Mouse (Mus musculus): ENCODE results near the gene Ubac2.

Gene Ubac2

GRCm38 (mm10) chr14:121949897-121950296 is 71.5 kb downstream of the Ubac2 start:
- DNase-seq (ENCODE audit: low spot score): no peak

- no peak for DNase-seq (ENCODE audit: low spot score)
Measured at GRCm38 (mm10) chr14:121951399-121952045, 73.1 kb downstream of the Ubac2 start.

- DNase-seq (ENCODE audit: low spot score): no peak
Measured at GRCm38 (mm10) chr14:121952046-121952400, 73.6 kb downstream of the Ubac2 start.

- DNase-seq (ENCODE audit: low spot score): no peak
Measured at GRCm38 (mm10) chr14:121954129-121954528, 75.7 kb downstream of the Ubac2 start.

- DNase-seq (ENCODE audit: low spot score): no peak
Measured at GRCm38 (mm10) chr14:121954608-121955007, 76.2 kb downstream of the Ubac2 start.

- no peak for DNase-seq (ENCODE audit: low spot score)
Measured at GRCm38 (mm10) chr14:121955176-121955795, 76.9 kb downstream of the Ubac2 start.

GRCm38 (mm10) chr14:121956291-121956690 is 77.9 kb downstream of the Ubac2 start:
- no peak for DNase-seq (ENCODE audit: low spot score)

- DNase-seq (ENCODE audit: low spot score): no peak
Measured at GRCm38 (mm10) chr14:121957176-121957871, 78.9 kb downstream of the Ubac2 start.

- no peak for DNase-seq (ENCODE audit: low spot score)
Measured at GRCm38 (mm10) chr14:121958041-121958750, 79.8 kb downstream of the Ubac2 start.

GRCm38 (mm10) chr14:121958751-121959537 is 80.5 kb downstream of the Ubac2 start:
- DNase-seq (ENCODE audit: low spot score): no peak

GRCm38 (mm10) chr14:121959538-121959980 is 81.1 kb downstream of the Ubac2 start:
- no peak for DNase-seq (ENCODE audit: low spot score)

- DNase-seq (ENCODE audit: low spot score): no peak
Measured at GRCm38 (mm10) chr14:121960031-121960430, 81.6 kb downstream of the Ubac2 start.

GRCm38 (mm10) chr14:121960531-121960930 is 82.1 kb downstream of the Ubac2 start:
- no peak for DNase-seq (ENCODE audit: low spot score)

GRCm38 (mm10) chr14:121960997-121961396 is 82.6 kb downstream of the Ubac2 start:
- DNase-seq (ENCODE audit: low spot score): no peak

GRCm38 (mm10) chr14:121961496-121962127 is 83.2 kb downstream of the Ubac2 start:
- no peak for DNase-seq (ENCODE audit: low spot score)

GRCm38 (mm10) chr14:121962128-121962890 is 83.9 kb downstream of the Ubac2 start:
- DNase-seq (ENCODE audit: low spot score): no peak

GRCm38 (mm10) chr14:121963251-121963941 is 85.0 kb downstream of the Ubac2 start:
- no peak for DNase-seq (ENCODE audit: low spot score)

GRCm38 (mm10) chr14:121963942-121964335 is 85.5 kb downstream of the Ubac2 start:
- DNase-seq (ENCODE audit: low spot score): no peak

- DNase-seq (ENCODE audit: low spot score): no peak
Measured at GRCm38 (mm10) chr14:121964990-121965389, 86.6 kb downstream of the Ubac2 start, which contains the start of gene Gpr183. Gpr183 (minus strand) TSS chr14:121965195.

- DNase-seq (ENCODE audit: low spot score): no peak
Measured at GRCm38 (mm10) chr14:121965461-121965860, 87.0 kb downstream of the Ubac2 start.

Measured in adipocyte (in vitro differentiated cells).